Mouse (Mus musculus) MEL (cell line): ENCODE results near the gene Ak5.

Experiments used
- CHD1 ChIP-seq: IDR thresholded peaks from 2 replicates; pipeline ENCODE4 v1.6.1; 2012; ENCODE audit warnings: low read depth, mild to moderate bottlenecking, inconsistent platforms, low read length, improper control_type of control experiment
- GATA1 ChIP-seq: IDR thresholded peaks from 2 replicates; pipeline ENCODE4 v1.6.1; 2011; ENCODE audit warnings: low read depth, low read length, improper control_type of control experiment
- MAZ ChIP-seq: IDR thresholded peaks from 2 replicates; pipeline ENCODE4 v1.6.1; 2012; ENCODE audit warnings: low read depth, mild to moderate bottlenecking, inconsistent platforms, low read length, improper control_type of control experiment
- TAL1 ChIP-seq: IDR thresholded peaks from 2 replicates; pipeline ENCODE4 v1.6.1; 2012; ENCODE audit warnings: mild to moderate bottlenecking, inconsistent platforms, low read length, moderate library complexity, mixed read lengths
- ZNF384 ChIP-seq: IDR thresholded peaks from 2 replicates; pipeline ENCODE4 v1.6.1; 2012; ENCODE audit warnings: low read depth, mild to moderate bottlenecking, inconsistent platforms, low read length, improper control_type of control experiment

DNA sequence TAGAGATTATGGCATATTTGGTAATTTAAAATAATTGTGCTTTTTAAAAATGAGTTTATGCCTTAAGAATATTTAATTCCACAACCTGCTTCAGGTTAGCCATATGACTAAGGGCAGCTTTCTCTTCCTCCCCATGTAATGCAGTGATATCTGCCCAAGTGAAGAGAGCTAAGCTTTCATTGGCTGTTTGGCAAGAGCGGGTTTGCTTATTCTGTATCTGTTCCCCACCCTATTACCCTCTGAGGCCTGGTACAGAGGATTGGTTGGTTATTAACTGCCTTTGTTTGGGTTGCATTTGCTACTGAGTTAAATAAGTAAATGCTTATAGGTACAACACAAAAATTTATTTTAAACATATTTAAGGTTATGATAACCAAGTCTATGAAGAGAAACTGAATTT, 221.2 kb downstream of the Ak5 start:
- TF ChIP-seq GATA1 (no peak), CHD1 (no peak), MAZ (no peak), TAL1 (no peak), ZNF384 (no peak)
